Mouse (Mus musculus): ENCODE results near the gene Col23a1.

GRCm38 (mm10) chr11:51509211-51509610, 219.5 kb downstream of the Col23a1 start:
- TF ChIP-seq CTCF (conservative IDR thresholded peaks at IDR 0.05; ENCODE audit: insufficient read depth, insufficient read length, low read depth, low read length): no peak
- TF ChIP-seq POLR2A (IDR thresholded peaks at IDR 0.05; ENCODE audit: low read depth, low read length): no peak

Measured in kidney, adult 2 months (tissue).